In the genomic region with DNA sequence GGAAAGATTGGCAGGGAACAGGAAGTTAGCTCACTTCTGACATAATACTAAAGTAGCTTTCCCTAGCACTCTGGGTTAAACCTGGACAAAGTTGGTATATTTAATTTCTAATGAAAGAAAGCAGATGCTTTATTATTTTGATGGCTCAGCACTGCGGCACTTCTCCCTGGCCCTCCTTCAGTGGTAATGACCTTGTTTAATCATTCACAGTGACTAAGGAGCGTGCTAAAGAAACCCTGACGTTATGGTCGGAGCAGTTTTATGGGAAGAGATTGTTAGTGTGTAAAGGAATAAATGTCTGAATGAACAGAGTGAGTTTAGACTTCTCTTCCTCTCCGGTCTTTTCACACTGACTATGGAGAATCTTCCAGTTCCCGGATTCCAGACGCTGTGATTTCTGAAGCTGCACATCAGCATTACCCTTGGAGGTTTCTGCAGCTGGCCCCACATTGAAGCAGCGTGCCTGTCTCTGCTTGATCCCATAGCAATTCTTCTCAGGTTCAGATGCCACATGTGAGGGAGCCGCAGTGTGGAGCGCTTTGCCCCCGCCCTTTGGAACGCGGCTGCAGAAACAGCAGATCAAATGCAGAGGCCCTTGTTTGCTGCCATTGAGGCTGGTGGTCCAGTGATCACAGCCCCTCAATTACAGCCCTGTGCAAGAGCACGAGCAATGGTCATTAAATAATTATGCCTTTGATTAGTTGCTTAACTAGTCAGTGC, we compare ENCODE assay signal across 13 mouse cellular contexts.
A peak's percentile ranks its signal among the peaks of the same experiment; 100 is the strongest.
DNase-seq lines count a peak whose midpoint lies in the region; ATAC-seq lines count a peak whose summit lies in the region.
"Had no signal": no experiment of that assay in that cellular context is flagged by ENCODE, and none has a peak within 500 bp of the region (broad histone marks: within the 10 kb centered on the region; RNA-seq: fewer than 3 reads in every experiment).

No protein-coding gene starts in this region.

- ATAC-seq in forebrain, embryonic 11.5 days (replicated peaks; ENCODE audit: low FRiP score) = no peak
- no peak for ATAC-seq in forebrain, embryonic 16.5 days
- ATAC-seq in hindbrain, embryonic 16.5 days = peak; percentile 18; the same call in 1 of the 2 replicates
- ATAC-seq in neural tube, embryonic 11.5 days (ENCODE audit: insufficient read depth, low FRiP score, low TSS enrichment) = no peak

- 55% methylated on average over 14 of the region's 14 CpGs for WGBS in forebrain, embryonic 11.5 days
- WGBS in forebrain, embryonic 16.5 days = 42% methylated on average over 14 of the region's 14 CpGs
- 40% methylated on average over 14 of the region's 14 CpGs for WGBS in hindbrain, embryonic 16.5 days
- 27% methylated on average over 14 of the region's 14 CpGs for WGBS in neural tube, embryonic 11.5 days

- peak; percentile 60 for DNase-seq in forebrain, embryonic 11.5 days (ENCODE audit: low spot score)
- DNase-seq in kidney, postnatal 14 days = peak; percentile 39
- DNase-seq in neural tube, embryonic 11.5 days (ENCODE audit: low spot score) = peak; percentile 38
- DNase-seq in left cerebral cortex, postnatal 36 days (ENCODE audit: low spot score in 2 of 2) = no peak
- DNase-seq in thymus, postnatal 14 days = no peak
- no peak for DNase-seq in left cerebral cortex, postnatal 14 days (ENCODE audit: low spot score in 2 of 2)
- DNase-seq: gastrocnemius, postnatal 25 days; heart, postnatal 36 days; liver, embryonic 13.5 days had no signal

- H3K4me3 ChIP-seq in forebrain, embryonic 11.5 days (ENCODE audit: low read depth, low read length) = no peak overlapping the region
- no peak overlapping the region for H3K4me3 ChIP-seq in forebrain, embryonic 16.5 days (replicated peaks; ENCODE audit: low read length)
- no peak overlapping the region for H3K4me3 ChIP-seq in hindbrain, embryonic 16.5 days (ENCODE audit: low read length)
- no peak overlapping the region for H3K4me3 ChIP-seq in neural tube, embryonic 11.5 days (ENCODE audit: low read depth, low read length)
- H3K4me3 ChIP-seq: liver, embryonic 13.5 days; megakaryocyte, embryonic 14.5 days; stomach, embryonic 15.5 days had no signal

- H3K27me3 ChIP-seq in forebrain, embryonic 11.5 days (ENCODE audit: control insufficient read depth, insufficient read depth, low read length) = no peaks in the 10 kb centered on the region
- no peaks in the 10 kb centered on the region for H3K27me3 ChIP-seq in forebrain, embryonic 16.5 days (replicated peaks; ENCODE audit: control insufficient read depth, insufficient read depth, low read length)
- H3K27me3 ChIP-seq in hindbrain, embryonic 16.5 days (replicated peaks; ENCODE audit: control insufficient read depth, insufficient read depth, low read length) = no peaks in the 10 kb centered on the region
- H3K27me3 ChIP-seq in neural tube, embryonic 11.5 days (ENCODE audit: control insufficient read depth, insufficient read depth, low read length) = no peaks in the 10 kb centered on the region
- H3K27me3 ChIP-seq: liver, embryonic 13.5 days; stomach, embryonic 15.5 days had no signal

- H3K4me1 ChIP-seq in forebrain, embryonic 11.5 days (replicated peaks; ENCODE audit: control insufficient read depth, insufficient read depth, low read length) = no peaks in the 10 kb centered on the region; the same call in 1 of the 2 replicates
- no peaks in the 10 kb centered on the region for H3K4me1 ChIP-seq in forebrain, embryonic 16.5 days (replicated peaks; ENCODE audit: control insufficient read depth, insufficient read depth, low read length)
- no peaks in the 10 kb centered on the region; the same call in 1 of the 2 replicates for H3K4me1 ChIP-seq in hindbrain, embryonic 16.5 days (ENCODE audit: control insufficient read depth, insufficient read depth, low read depth, low read length)
- peaks cover 3% of the 10 kb centered on the region; the same call in 1 of the 2 replicates for H3K4me1 ChIP-seq in neural tube, embryonic 11.5 days (ENCODE audit: control insufficient read depth, insufficient read depth, low read length)
- H3K4me1 ChIP-seq: liver, embryonic 13.5 days; megakaryocyte, embryonic 14.5 days; stomach, embryonic 15.5 days had no signal

- no peaks in the 10 kb centered on the region for H3K36me3 ChIP-seq in forebrain, embryonic 11.5 days (ENCODE audit: control insufficient read depth, insufficient read depth, low read length)
- no peaks in the 10 kb centered on the region for H3K36me3 ChIP-seq in forebrain, embryonic 16.5 days (ENCODE audit: control insufficient read depth, insufficient read depth)
- peaks cover 3% of the 10 kb centered on the region; the same call in 1 of the 2 replicates for H3K36me3 ChIP-seq in hindbrain, embryonic 16.5 days (ENCODE audit: control insufficient read depth, insufficient read depth, low read length)
- no peaks in the 10 kb centered on the region for H3K36me3 ChIP-seq in neural tube, embryonic 11.5 days (ENCODE audit: control insufficient read depth, insufficient read depth, low read length)
- H3K36me3 ChIP-seq: liver, embryonic 13.5 days; stomach, embryonic 15.5 days had no signal

- H3K27ac ChIP-seq in forebrain, embryonic 11.5 days (ENCODE audit: low read depth, low read length) = no peak overlapping the region
- H3K27ac ChIP-seq in forebrain, embryonic 16.5 days (ENCODE audit: low read length) = no peak overlapping the region
- no peak overlapping the region for H3K27ac ChIP-seq in hindbrain, embryonic 16.5 days (ENCODE audit: low read depth, low read length)
- H3K27ac ChIP-seq in neural tube, embryonic 11.5 days (ENCODE audit: low read depth, low read length) = no peak overlapping the region
- H3K27ac ChIP-seq: liver, embryonic 13.5 days; stomach, embryonic 15.5 days had no signal

- no peaks in the 10 kb centered on the region for H3K9me3 ChIP-seq in forebrain, embryonic 11.5 days (ENCODE audit: control insufficient read depth, low read length)
- no peaks in the 10 kb centered on the region for H3K9me3 ChIP-seq in forebrain, embryonic 16.5 days (ENCODE audit: control insufficient read depth, low read length)
- no peaks in the 10 kb centered on the region for H3K9me3 ChIP-seq in hindbrain, embryonic 16.5 days (ENCODE audit: control insufficient read depth, low read length)
- H3K9me3 ChIP-seq in neural tube, embryonic 11.5 days (ENCODE audit: control insufficient read depth, low read length) = no peaks in the 10 kb centered on the region
- H3K9me3 ChIP-seq: liver, embryonic 13.5 days; megakaryocyte, embryonic 14.5 days; stomach, embryonic 15.5 days had no signal

- no peak overlapping the region for H3K4me2 ChIP-seq in forebrain, embryonic 11.5 days (ENCODE audit: low read depth, low read length, severe bottlenecking)
- H3K4me2 ChIP-seq in forebrain, embryonic 16.5 days (ENCODE audit: low read length) = no peak overlapping the region
- no peak overlapping the region for H3K4me2 ChIP-seq in hindbrain, embryonic 16.5 days (ENCODE audit: low read length)
- no peak overlapping the region for H3K4me2 ChIP-seq in neural tube, embryonic 11.5 days (ENCODE audit: low read depth)
- H3K4me2 ChIP-seq: liver, embryonic 13.5 days; stomach, embryonic 15.5 days had no signal

- no peak overlapping the region for H3K9ac ChIP-seq in forebrain, embryonic 11.5 days (ENCODE audit: low read length)
- no peak overlapping the region for H3K9ac ChIP-seq in forebrain, embryonic 16.5 days (replicated peaks; ENCODE audit: low read depth, low read length)
- no peak overlapping the region for H3K9ac ChIP-seq in hindbrain, embryonic 16.5 days (ENCODE audit: low read depth, low read length)
- H3K9ac ChIP-seq in neural tube, embryonic 11.5 days (ENCODE audit: low read length) = no peak overlapping the region
- H3K9ac ChIP-seq: liver, embryonic 13.5 days; stomach, embryonic 15.5 days had no signal

- intact Hi-C loops in left cerebral cortex, postnatal 36 days (cut with DNase I) = no loop called here
- intact Hi-C loops in left cerebral cortex, postnatal 14 days (cut with DNase I) = no loop called here

Comparison
In these comparisons a context has a peak if more than half of its experiments do, and no peak if none do; other contexts are left out.
1. DNase-seq: peak in forebrain, embryonic 11.5 days (single experiment), kidney, postnatal 14 days (single experiment) and neural tube, embryonic 11.5 days (single experiment); none in left cerebral cortex, postnatal 36 days (0 of 2), thymus, postnatal 14 days (single experiment) and left cerebral cortex, postnatal 14 days (0 of 2).